Mouse (Mus musculus): ENCODE measurements at regions not wholly inside any gene's neighbourhood (a gene's known extent, or its start where the extent isn't known, plus 50 kb on each side); places are given as distances from the start of the nearest gene placed in this dataset.
A peak's percentile ranks its signal among the peaks of the same experiment; 100 is the strongest.

DNA sequence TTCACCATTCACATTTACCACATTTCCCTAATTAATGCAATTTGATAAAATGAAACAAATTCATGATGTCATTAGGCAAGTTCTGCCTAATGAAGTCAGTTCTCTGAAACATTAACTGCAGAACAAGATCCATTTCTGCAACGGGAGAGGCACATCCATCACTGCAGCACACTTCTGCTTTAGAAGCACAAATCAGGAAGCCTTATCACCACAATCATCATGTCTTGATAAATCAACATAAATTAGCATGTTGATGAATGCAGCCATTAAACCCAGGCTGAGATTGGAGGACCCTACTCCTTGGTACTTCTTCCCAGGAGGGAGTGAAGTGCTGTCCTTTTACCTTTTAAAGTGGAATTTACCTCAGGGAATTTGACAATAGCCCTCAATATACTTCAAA lies 1195.4 kb downstream of the Defb40 start:
- no peak for DNase-seq (ENCODE audit: low spot score in 2 of 2)

- no peak for DNase-seq (ENCODE audit: low spot score in 2 of 2)
Observed at GRCm38 (mm10) chr8:17781559-17782283, 1196.3 kb downstream of the Defb40 start.

DNA sequence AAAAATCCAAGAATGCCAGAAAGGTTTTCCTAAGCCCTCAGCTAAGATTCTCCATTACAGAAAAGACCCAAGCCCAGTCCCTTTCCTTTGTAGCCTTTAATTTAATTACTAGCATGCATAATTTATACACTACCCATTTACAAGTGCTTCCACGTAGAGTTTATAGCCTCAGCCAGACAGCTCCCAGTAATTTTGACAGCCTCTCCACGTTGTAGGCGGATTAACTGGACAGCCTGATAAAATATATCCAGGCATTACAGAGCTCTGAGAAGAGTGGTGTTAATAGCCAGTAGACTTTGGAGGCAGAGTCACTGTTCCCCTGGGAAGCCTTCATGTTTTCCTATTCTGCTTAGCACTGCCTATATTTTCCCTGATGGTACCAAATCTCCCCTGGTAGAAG lies 1202.6 kb downstream of the Defb40 start:
- DNase-seq (ENCODE audit: low spot score in 2 of 2): no peak

DNA sequence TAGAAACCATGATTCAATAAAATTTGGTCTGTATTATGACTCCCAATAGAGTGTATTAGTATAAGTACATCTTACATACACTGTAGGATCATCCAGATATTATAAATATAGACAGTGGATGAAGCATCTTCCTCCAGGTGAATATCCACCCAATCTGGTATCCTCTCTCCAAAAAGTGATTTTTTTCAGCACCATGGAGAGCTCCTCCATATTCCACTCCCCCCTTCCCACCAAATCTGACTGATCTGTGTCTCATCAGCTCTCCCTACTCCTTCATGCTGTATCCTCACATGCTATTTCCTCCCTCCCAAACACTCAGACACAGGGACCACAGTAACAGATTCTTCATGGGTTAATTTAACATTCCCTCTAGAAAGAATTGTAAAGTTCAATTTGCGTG lies 1204.7 kb downstream of the Defb40 start:
- DNase-seq (ENCODE audit: low spot score in 2 of 2): no peak

GRCm38 (mm10) chr8:17767441-17768007 lies 1210.5 kb downstream of the Defb40 start:
- DNase-seq (ENCODE audit: low spot score in 2 of 2): no peak

DNA sequence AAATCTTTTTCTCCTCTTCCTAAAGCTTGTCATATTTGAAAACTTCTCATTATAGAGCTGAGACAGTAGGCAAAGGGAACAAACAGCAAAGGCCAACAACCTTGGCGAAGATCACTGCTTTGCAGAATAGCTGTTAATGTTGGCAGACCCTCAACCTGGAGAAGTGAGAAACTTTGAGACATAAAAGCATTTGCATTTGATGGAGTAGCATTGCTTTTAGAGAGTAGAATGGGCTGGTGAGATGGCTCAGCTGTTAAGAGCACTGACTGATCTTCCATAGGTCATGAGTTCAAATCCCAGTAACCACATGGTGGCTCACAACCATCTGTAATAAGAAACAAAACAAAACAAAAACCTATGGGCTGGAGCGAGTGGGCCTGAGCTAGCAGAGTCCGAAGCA lies 1253.4 kb downstream of the Defb40 start:
- no peak for DNase-seq (ENCODE audit: low spot score in 2 of 2)

DNA sequence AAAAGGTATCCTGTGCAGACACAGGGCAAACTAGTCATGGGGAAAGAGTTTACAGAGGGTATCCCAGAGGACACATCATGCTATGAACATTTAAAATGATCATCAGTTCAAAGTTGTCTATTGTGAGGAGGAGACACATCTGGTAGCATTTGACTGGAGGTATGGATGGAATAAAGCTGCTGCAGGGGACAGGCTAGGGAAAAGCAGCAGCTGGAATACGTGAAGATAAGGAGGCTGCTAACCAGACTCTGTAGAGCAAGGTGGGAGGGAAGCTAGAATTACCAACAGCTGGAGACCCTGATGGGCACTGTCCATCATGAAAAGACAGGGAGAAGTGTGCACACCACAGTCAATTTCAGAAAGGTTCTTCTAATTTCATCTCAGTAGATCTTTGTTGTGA lies 1268.9 kb downstream of the Defb40 start:
- DNase-seq (ENCODE audit: low spot score in 2 of 2): no peak

DNA sequence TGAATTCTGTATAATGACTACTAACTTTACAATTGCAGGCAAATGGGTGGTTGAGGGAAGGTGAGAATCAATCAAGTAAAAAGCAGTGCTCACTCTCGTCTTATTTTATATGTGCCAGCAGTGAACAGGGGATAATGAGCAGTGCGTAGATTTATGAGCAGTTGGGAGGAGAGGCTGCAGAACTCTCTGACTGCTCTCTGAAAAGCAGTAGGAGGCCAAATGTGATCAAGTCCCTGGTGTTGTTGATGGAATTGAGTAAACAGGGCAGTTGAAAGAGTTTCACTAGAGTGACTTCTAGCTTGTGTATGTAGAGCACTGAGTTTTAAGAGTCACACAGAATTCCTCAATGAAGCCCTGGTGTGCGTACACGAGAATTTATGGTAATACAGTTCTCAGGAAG lies 1269.6 kb downstream of the Defb40 start:
- DNase-seq (ENCODE audit: low spot score in 2 of 2): no peak

DNA sequence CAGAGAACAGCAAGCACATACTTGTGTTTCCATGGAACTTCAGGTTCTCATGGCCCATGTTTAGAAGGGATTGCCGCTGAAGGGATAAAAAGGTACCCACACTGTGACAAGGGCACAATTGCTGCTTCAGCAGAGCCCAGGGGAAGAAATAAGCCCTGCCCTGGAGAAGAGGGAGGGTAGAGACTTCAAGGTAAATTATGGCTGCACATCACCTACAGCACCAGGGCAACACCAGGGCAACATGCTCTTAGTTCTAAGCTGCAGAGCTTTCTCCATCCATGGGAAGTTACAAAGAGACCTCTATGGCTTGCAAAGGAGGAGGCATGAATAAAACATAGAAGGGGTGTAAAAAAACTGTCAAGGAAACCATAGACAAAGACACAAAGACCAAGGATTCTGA lies 1273.8 kb downstream of the Defb40 start:
- no peak for DNase-seq (ENCODE audit: low spot score in 2 of 2)

- DNase-seq (ENCODE audit: low spot score in 2 of 2): peak in 1 of 2 experiments; percentile 6
Observed at GRCm38 (mm10) chr8:17700362-17700761, 1277.7 kb downstream of the Defb40 start.

GRCm38 (mm10) chr8:17690074-17690848 lies 1287.8 kb downstream of the Defb40 start:
- no peak for DNase-seq (ENCODE audit: low spot score in 2 of 2)

DNA sequence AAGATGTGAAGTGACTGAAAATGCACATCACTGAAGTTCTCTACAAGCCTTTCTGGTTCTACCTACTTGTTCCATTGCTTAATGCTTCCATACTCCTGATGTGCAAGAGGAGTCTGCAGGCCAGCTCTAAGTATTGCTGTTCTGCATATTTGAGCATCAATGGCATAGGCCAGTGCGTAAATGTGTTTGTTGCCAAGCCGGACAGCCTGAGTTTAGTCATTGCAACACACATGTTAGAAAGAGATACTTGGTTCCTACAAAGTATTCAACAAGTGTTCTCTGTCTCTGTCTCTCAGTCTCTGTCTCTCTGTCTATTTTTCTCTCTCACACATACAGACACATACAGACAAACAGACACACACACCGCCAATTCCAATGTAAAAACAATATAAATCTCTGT lies 1288.4 kb downstream of the Defb40 start:
- no peak for DNase-seq (ENCODE audit: low spot score in 2 of 2)

GRCm38 (mm10) chr8:17687084-17687483 lies 1291.0 kb downstream of the Defb40 start:
- DNase-seq (ENCODE audit: low spot score in 2 of 2): no peak

DNA sequence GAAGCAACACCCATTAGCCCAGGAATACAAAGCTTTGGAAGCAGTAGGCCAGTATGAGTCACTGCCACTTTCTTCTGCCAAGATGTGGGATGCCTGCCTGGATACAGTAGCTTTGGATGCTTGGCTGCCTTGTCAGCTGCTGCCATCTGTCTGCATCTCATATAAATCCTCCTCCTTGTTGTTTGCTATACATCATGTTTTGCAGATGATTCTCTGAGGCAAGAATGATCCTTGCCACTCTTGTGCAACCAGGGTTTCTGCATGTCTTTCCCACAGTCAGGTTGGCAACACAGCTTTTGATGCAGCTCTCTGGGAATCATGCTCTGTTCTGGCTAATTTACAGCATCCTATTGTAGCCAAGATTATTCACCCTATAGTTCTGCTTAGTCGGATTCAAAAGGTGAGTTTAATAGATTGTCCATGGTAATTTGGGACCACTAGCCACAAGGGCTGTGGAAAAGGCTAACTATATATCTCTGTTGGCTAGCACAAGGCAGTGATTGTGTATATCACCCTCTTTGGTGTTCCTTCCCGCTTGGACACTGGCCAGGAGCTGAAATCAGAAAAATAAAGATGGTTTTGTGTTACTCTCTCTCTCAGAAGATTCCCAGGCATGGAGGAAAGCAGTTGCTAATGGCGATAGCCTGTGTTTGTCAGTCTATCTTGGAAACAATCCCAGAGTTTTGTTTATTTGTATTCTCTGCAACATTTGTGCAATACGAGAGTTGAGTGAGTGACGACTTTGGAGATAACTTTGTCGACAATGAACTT lies 1313.5 kb downstream of the Defb40 start:
- peak in 1 of 2 experiments; percentile 53 for DNase-seq (ENCODE audit: low spot score in 2 of 2)

DNA sequence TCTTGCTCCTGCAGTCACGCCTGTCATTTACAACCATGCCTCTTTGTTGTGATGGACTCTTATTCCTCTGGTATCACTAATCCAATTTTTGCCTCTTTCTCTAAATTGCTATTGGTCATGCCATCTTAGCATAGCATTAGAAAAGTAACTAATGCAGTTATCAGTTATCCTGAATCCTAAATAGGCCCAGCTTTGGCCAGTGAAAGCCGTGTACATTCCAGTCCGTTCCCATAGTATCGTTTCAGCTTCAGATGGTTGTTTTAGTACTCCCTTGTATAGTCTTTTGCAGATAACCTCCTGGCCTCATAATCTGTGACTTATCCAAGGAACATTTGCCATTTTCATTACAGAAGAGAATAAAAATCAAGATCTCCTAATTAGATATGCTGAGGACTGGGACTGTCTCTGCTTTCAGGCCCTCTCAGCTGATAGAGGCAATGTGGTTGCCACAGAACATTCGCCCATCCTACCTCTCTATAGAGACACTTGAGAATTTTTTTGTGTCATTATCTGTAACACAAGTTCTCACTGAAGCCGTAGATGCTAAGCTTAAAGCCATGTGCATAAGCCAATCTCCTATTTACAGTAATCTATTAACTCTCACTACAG lies 1318.2 kb downstream of the Defb40 start:
- DNase-seq (ENCODE audit: low spot score in 2 of 2): no peak

DNA sequence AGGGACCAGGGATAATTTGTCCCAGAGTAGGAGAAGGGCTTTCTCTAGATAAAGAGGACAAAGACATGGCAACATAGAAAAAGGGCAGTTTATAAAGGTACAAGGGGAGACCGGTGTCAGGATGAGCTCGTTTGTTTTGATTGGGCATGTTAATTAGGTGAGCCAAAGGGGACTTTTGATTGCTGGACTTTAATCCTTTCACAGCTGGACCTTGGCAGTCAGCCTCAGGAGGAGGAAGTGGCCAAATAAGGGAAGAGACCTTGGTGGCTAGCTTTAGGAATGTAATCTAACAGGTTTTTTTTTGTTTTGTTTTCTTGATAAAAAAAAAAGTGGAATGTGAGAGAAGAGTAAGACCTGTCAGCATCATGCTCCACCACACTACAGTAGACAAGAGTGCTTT lies 1324.3 kb downstream of the Defb40 start:
- DNase-seq (ENCODE audit: low spot score in 2 of 2): peak in 1 of 2 experiments; percentile 19

DNA sequence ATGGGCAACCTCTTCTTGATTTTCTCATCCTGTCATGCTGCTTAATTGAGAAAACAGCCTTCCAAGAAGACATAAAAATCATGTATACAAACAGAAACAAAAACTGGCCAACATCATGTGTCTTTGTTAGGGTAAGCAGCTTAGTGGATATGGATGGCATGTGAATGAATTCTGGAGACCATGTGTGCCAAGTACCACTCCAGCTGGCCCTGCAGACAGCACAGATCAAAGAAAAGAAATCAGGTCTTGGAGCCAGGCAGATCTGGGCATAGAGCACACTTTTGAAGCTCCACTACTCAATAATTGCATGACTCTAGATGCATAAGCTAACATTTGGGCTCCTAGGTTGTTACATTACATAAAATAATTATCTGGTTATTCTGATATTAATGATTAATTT lies 1330.5 kb downstream of the Defb40 start:
- no peak for DNase-seq (ENCODE audit: low spot score in 2 of 2)

DNA sequence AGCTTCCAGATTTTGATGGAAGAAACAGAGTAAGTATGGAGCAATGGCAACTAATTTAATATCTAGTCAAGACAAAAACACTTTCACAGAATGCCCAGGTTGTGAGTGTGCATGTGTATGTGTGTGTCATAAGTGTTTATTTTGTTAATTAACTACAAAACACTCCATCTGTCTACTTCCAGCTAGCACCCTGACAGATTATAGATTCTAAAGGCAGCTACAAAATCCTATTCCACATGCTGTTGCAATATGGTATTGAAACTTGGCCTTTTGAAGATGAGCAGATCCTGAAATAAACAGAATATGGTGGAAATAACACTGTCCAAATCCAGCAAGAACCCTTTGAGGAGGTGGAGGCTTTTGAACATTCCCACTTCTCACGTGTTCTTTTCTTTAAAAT lies 1356.9 kb downstream of the Defb40 start:
- no peak for DNase-seq (ENCODE audit: low spot score in 2 of 2)

GRCm38 (mm10) chr8:17618846-17619245 lies 1359.2 kb downstream of the Defb40 start:
- no peak for DNase-seq (ENCODE audit: low spot score in 2 of 2)

DNA sequence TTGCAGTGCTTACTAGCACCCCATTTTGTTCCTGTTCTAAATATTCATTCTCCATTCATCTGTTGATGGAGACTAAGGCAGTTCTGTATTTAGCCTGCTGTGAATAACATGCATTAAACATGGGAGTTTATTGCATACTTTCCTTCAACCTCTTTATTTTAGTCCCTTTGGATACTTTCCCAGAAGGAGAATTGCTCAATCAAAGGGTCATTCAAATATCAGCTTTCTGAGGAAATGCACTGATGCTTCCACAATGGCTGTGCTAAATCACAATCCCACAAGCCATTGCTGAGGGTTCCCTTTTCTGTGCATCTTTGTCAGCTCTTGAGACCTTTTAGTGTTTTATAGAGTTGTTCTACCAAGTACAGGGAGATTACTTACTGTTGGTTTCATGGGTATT lies 1359.9 kb downstream of the Defb40 start:
- no peak for DNase-seq (ENCODE audit: low spot score in 2 of 2)

DNA sequence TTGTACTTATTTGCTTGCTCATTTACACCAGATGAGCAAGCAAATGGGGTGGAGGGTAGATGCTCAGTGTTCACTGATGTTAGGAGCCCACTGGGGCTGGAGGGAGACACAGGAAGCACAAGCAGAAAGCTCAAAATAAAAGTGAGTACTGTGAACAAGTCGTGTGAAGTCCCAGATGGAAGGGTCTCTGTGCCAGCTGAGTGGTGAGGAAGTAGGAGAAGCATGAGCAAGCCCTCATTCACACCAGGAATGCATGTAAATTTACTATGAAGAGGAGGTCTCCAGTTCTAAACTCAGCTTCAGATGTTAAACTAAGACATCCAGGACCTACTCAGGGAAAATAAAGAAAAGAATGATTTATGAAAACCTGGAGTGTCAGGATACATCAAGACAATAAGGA lies 1375.2 kb downstream of the Defb40 start:
- DNase-seq (ENCODE audit: low spot score in 2 of 2): no peak

GRCm38 (mm10) chr8:17598736-17599135 lies 1379.3 kb downstream of the Defb40 start:
- DNase-seq (ENCODE audit: low spot score in 2 of 2): no peak
